Mouse (Mus musculus) liver, embryonic 16.5 days (tissue): ENCODE results near the gene Sapcd1. TPM values are rescaled to one million over a fixed set of nuclear protein-coding genes. Genes with fewer than 3 reads are reported as not detected.
"Not testable (repeated sequence)": the region's sequence is repeated elsewhere in the genome, so short reads cannot be mapped to it uniquely, and the experiment has no call there.

Experiments used
- ATAC-seq: fragments of 200-750 bp; cut with Nextera tagmentation; 2 replicates; pipeline ENCODE4 v1.8.0; 2017; ENCODE audit warnings: low read depth, mild to moderate bottlenecking, moderate number of reproducible peaks, moderate library complexity
- H3K27ac ChIP-seq: fragments of 300-500 bp; sonication (generic); 2 replicates; pipeline ENCODE4 v1.5.1; 2014; ENCODE audit warnings: mild to moderate bottlenecking, low read length
- H3K27me3 ChIP-seq: fragments of 300-500 bp; sonication (generic); 2 replicates; pipeline ENCODE4 v1.6.1; 2014; ENCODE audit warnings: low read depth, low read length, mixed read lengths; ENCODE audit not compliant: control insufficient read depth, insufficient read depth
- H3K36me3 ChIP-seq: fragments of 300-500 bp; sonication (generic); 2 replicates; pipeline ENCODE4 v1.6.1; 2014; ENCODE audit warnings: mild to moderate bottlenecking; ENCODE audit not compliant: control insufficient read depth, insufficient read depth
- H3K4me1 ChIP-seq: fragments of 300-500 bp; sonication (generic); 2 replicates; pipeline ENCODE4 v1.6.1; 2014; ENCODE audit warnings: low read depth, low read length, mixed read lengths; ENCODE audit not compliant: control insufficient read depth
- H3K4me2 ChIP-seq: fragments of 300-500 bp; sonication (generic); 2 replicates; pipeline ENCODE4 v1.6.1; 2014; ENCODE audit warnings: low read depth, low read length, mixed read lengths
- H3K4me3 ChIP-seq: fragments of 300-500 bp; sonication (generic); 2 replicates; pipeline ENCODE4 v1.5.1; 2014; ENCODE audit warnings: low read depth, mild to moderate bottlenecking, low read length
- H3K9ac ChIP-seq: fragments of 300-500 bp; sonication (generic); 2 replicates; pipeline ENCODE4 v1.6.1; 2014; ENCODE audit warnings: low read depth, low read length
- H3K9me3 ChIP-seq: fragments of 300-500 bp; sonication (generic); replicated peaks from 2 replicates; pipeline ENCODE4 v1.6.1; 2016; ENCODE audit warnings: low read length; ENCODE audit not compliant: control insufficient read depth
- WGBS: fragments of 180-500 bp; shearing (Covaris S2); extraction: QIAGEN DNeasy Blood & Tissue Kit; methylation state at CpG from one replicate; pipeline ENCODE4 v1.1.7; 2014; ENCODE audit not compliant: insufficient replicate concordance; 5-methylcytosine and 5-hydroxymethylcytosine counted together
- polyA plus RNA-seq: library from polyadenylated mRNA; unstranded; fragments of >200 nt; fragmentation: Nextera tagmentation; extraction: Ambion mirVana; gene quantifications from 2 replicates; pipeline ENCODE4 v1.2.1, GENCODE M21; 2015

Sapcd1 gene
- polyA plus RNA-seq, 1 experiment from 2014 or later: 2.6 TPM

- not testable (repeated sequence) for ATAC-seq, H3K4me3 ChIP-seq, H3K9me3 ChIP-seq, H3K27me3 ChIP-seq, H3K9ac ChIP-seq, H3K27ac ChIP-seq, H3K4me2 ChIP-seq
- 88% methylated on average over 4 of the region's 5 CpGs for WGBS
- H3K4me1 ChIP-seq: peaks cover 21% of the 10 kb centered on the region
- H3K36me3 ChIP-seq: peaks cover 45% of the 10 kb centered on the region
Measured at GRCm38 (mm10) chr17:35005902-35006301, 21.9 kb downstream of the Sapcd1 start.

- no peak overlapping the region for H3K27ac ChIP-seq
- WGBS: 86% methylated on average over 10 of the region's 10 CpGs
Measured at GRCm38 (mm10) chr17:35005158-35005557, 22.7 kb downstream of the Sapcd1 start.

GRCm38 (mm10) chr17:35004075-35004717 lies 23.6 kb downstream of the Sapcd1 start:
- no peak overlapping the region for H3K4me3 ChIP-seq
- H3K27ac ChIP-seq: no peak overlapping the region
- peaks cover 38% of the 10 kb centered on the region for H3K36me3 ChIP-seq
- H3K4me2 ChIP-seq: no peak overlapping the region
- H3K9ac ChIP-seq: no peak overlapping the region
- ATAC-seq: no peak
- H3K27me3 ChIP-seq: no peaks in the 10 kb centered on the region
- no peaks in the 10 kb centered on the region for H3K9me3 ChIP-seq
- H3K4me1 ChIP-seq: peaks cover 23% of the 10 kb centered on the region
- 87% methylated on average over 17 of the region's 17 CpGs for WGBS

More at GRCm38 (mm10) chr17:35005158-35005557, 22.7 kb downstream of the Sapcd1 start:
- Histone ChIP-seq H3K9ac (no peak overlapping the region), H3K27me3 (no peaks in the 10 kb centered on the region), H3K4me2 (no peak overlapping the region), H3K36me3 (peaks cover 38% of the 10 kb centered on the region), H3K4me3 (no peak overlapping the region), H3K9me3 (no peaks in the 10 kb centered on the region), H3K4me1 (peaks cover 21% of the 10 kb centered on the region)
- ATAC-seq: no peak

GRCm38 (mm10) chr17:35003022-35003838 lies 24.6 kb downstream of the Sapcd1 start:
- peaks cover 32% of the 10 kb centered on the region for H3K4me1 ChIP-seq
- ATAC-seq: no peak
- H3K9me3 ChIP-seq: no peaks in the 10 kb centered on the region
- H3K27ac ChIP-seq: peak overlapping the region; percentile 97
- H3K27me3 ChIP-seq: no peaks in the 10 kb centered on the region
- peak overlapping the region; percentile 95 for H3K4me2 ChIP-seq
- H3K4me3 ChIP-seq: peak overlapping the region; percentile 82
- peak overlapping the region; percentile 95 for H3K9ac ChIP-seq
- 35% methylated on average over 9 of the region's 9 CpGs for WGBS
- peaks cover 31% of the 10 kb centered on the region for H3K36me3 ChIP-seq

- Histone ChIP-seq H3K36me3 (peaks cover 31% of the 10 kb centered on the region), H3K9me3 (no peaks in the 10 kb centered on the region), H3K4me1 (peaks cover 40% of the 10 kb centered on the region), H3K27me3 (no peaks in the 10 kb centered on the region), H3K27ac (peak overlapping the region; percentile 97), H3K4me2 (peak overlapping the region; percentile 95), H3K4me3 (peak overlapping the region; percentile 82), H3K9ac (peak overlapping the region; percentile 95)
- WGBS: 2% methylated on average over 12 of the region's 12 CpGs
- ATAC-seq: peak; percentile 11; the same call in 1 of the 2 replicates
Measured at GRCm38 (mm10) chr17:35002153-35002865, 25.5 kb downstream of the Sapcd1 start.

GRCm38 (mm10) chr17:35001452-35002152 lies 26.2 kb downstream of the Sapcd1 start:
- ATAC-seq: peak; percentile 6
- Histone ChIP-seq H3K4me3 (peak overlapping the region; percentile 82), H3K4me2 (peak overlapping the region; percentile 95), H3K4me1 (peaks cover 46% of the 10 kb centered on the region), H3K9me3 (no peaks in the 10 kb centered on the region), H3K27ac (peak overlapping the region; percentile 97), H3K27me3 (no peaks in the 10 kb centered on the region), H3K9ac (peak overlapping the region; percentile 95), H3K36me3 (peaks cover 31% of the 10 kb centered on the region)
- under 1% methylated on average over 35 of the region's 35 CpGs for WGBS

GRCm38 (mm10) chr17:35000717-35001451 lies 26.9 kb downstream of the Sapcd1 start, which contains the start of gene Vars:
Gene Vars (plus strand): TSS chr17:35000987.
- Histone ChIP-seq H3K27me3 (no peaks in the 10 kb centered on the region), H3K36me3 (peaks cover 29% of the 10 kb centered on the region), H3K27ac (peak within 1 kb of the TSS; percentile 97), H3K9me3 (no peaks in the 10 kb centered on the region), H3K4me2 (peak within 1 kb of the TSS; percentile 95), H3K4me1 (peaks cover 49% of the 10 kb centered on the region), H3K9ac (peak within 1 kb of the TSS; percentile 95), H3K4me3 (peak within 1 kb of the TSS; percentile 82)
- under 1% methylated on average over 77 of the region's 83 CpGs for WGBS
- ATAC-seq: peak; percentile 83
